In the genomic region with DNA sequence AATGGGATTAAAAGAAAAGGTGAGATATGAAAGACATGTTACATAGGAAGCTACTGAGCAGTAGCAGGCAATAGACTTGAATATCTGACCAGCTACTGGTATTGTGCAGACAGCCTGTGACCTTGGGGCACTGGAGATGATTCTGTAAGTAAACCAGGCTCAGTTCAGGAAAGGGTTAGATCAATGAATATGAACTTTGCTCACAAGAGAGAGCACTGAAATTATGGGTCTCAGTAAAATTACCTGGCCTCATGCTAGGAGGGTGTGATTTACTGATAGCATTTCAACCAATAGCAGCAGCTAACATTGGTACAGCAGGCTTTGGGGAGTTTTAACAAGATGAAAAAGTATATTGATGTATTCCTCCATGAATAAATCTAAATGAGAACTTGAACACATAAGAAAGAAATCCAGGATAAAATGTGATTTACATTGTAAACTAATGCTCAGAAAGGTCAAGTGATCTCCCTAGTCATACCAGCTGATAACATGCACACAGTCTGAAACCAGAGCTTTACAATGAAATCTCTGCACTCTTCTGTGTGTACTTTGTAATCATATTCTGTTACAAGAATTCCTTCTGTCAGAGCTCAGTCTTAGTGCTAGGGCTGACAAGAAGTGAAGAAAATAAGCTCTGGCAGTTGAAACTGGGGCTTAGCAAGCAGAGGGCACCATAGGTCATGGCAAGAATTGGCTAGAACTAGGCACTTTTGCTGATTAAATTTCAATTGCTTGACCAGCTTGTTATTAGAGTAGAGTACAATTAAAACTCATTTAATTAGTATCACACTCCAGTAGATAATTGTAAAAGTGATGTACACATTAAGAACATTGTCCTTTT, we compare ENCODE assay signal across 32 mouse cellular contexts.
DNase-seq lines count a peak whose midpoint lies in the region; ATAC-seq and TF ChIP-seq lines count a peak whose summit lies in the region.
"Had no signal": no experiment of that assay in that cellular context is flagged by ENCODE, and none has a peak within 500 bp of the region (broad histone marks: within the 10 kb centered on the region; RNA-seq: fewer than 3 reads in every experiment).

No protein-coding gene starts in this region.

- no peak overlapping the region for H3K27ac ChIP-seq in kidney, embryonic 14.5 days (ENCODE audit: low read depth, low read length)
- H3K27ac ChIP-seq in liver, postnatal 0 days (ENCODE audit: low read depth), result peak overlapping the region; percentile 39; the same call in 1 of the 2 replicates
- H3K27ac ChIP-seq in liver, embryonic 12.5 days, result no peak overlapping the region
- H3K27ac ChIP-seq in layer of hippocampus, adult 2 months, result no peak overlapping the region
- H3K27ac ChIP-seq: embryonic facial prominence, embryonic 13.5 days; forebrain, embryonic 10.5 days; forebrain, embryonic 15.5 days; hindbrain, embryonic 14.5 days; left cerebral cortex, adult 2 months; limb, embryonic 12.5 days; liver, embryonic 14.5 days; lung, embryonic 15.5 days; midbrain, embryonic 10.5 days; midbrain, embryonic 15.5 days had no signal

- ATAC-seq in kidney, embryonic 14.5 days (ENCODE audit: low FRiP score, low TSS enrichment), result peak; percentile 57; the same call in 1 of the 2 replicates
- ATAC-seq in liver, postnatal 0 days, result no peak
- no peak for ATAC-seq in liver, embryonic 12.5 days
- ATAC-seq: forebrain, embryonic 15.5 days; midbrain, embryonic 15.5 days had no signal

- H3K9ac ChIP-seq in kidney, embryonic 14.5 days (ENCODE audit: low read depth, low read length), result no peak overlapping the region
- H3K9ac ChIP-seq in liver, postnatal 0 days (replicated peaks), result no peak overlapping the region
- H3K9ac ChIP-seq in liver, embryonic 12.5 days, result no peak overlapping the region
- H3K9ac ChIP-seq: embryonic facial prominence, embryonic 13.5 days; forebrain, embryonic 15.5 days; hindbrain, embryonic 14.5 days; limb, embryonic 12.5 days; liver, embryonic 14.5 days; lung, embryonic 15.5 days; midbrain, embryonic 15.5 days; neural tube, embryonic 15.5 days had no signal

- peak; percentile 9 for DNase-seq in embryo, embryonic 10 days (ENCODE audit: low spot score)
- DNase-seq in embryo, embryonic 9.5 days (ENCODE audit: extremely low spot score), result no peak
- DNase-seq in kidney, postnatal 36 days, result no peak
- no peak for DNase-seq in liver, postnatal 0 days
- no peak for DNase-seq in gastrocnemius, postnatal 14 days
- DNase-seq in layer of hippocampus, adult 2 months (ENCODE audit: low spot score in 2 of 2), result no peak
- DNase-seq: adrenal gland, postnatal 10 days; cerebellum, adult 11 months; cerebellum, adult 9-11 months; gastrocnemius, postnatal 36 days; heart, adult 18-20 months; heart, postnatal 36 days; kidney, adult 9 months; right cerebral cortex, adult 18-20 months; spleen, adult 18-20 months; thymus, adult 2 months; thymus, postnatal 36 days had no signal

- no peak for TF ChIP-seq CTCF in liver, postnatal 0 days (IDR thresholded peaks at IDR 0.05; ENCODE audit: low read depth)
- TF ChIP-seq CTCF in layer of hippocampus, adult 2 months (conservative IDR thresholded peaks at IDR 0.05), result no peak

- intact Hi-C loops in gastrocnemius, postnatal 14 days (cut with DNase I; ENCODE audit: low total_unique reads), result no loop called here

- H3K27me3 ChIP-seq in kidney, embryonic 14.5 days (ENCODE audit: control insufficient read depth, insufficient read depth, low read length), result no peaks in the 10 kb centered on the region
- H3K27me3 ChIP-seq in liver, postnatal 0 days (ENCODE audit: insufficient read depth, low read length), result no peaks in the 10 kb centered on the region
- no peaks in the 10 kb centered on the region for H3K27me3 ChIP-seq in liver, embryonic 12.5 days (replicated peaks)
- H3K27me3 ChIP-seq: CH12.LX; embryonic facial prominence, embryonic 13.5 days; forebrain, embryonic 15.5 days; limb, embryonic 12.5 days; lung, embryonic 15.5 days; midbrain, embryonic 15.5 days; neural tube, embryonic 15.5 days had no signal

- H3K9me3 ChIP-seq in kidney, embryonic 14.5 days (ENCODE audit: control insufficient read depth, low read length), result no peaks in the 10 kb centered on the region
- no peaks in the 10 kb centered on the region for H3K9me3 ChIP-seq in liver, postnatal 0 days (ENCODE audit: low read length)
- no peaks in the 10 kb centered on the region for H3K9me3 ChIP-seq in liver, embryonic 12.5 days (replicated peaks)
- H3K9me3 ChIP-seq: embryonic facial prominence, embryonic 13.5 days; forebrain, embryonic 10.5 days; forebrain, embryonic 15.5 days; limb, embryonic 12.5 days; lung, embryonic 15.5 days; midbrain, embryonic 10.5 days; midbrain, embryonic 15.5 days; neural tube, embryonic 15.5 days had no signal

- H3K4me3 ChIP-seq in kidney, embryonic 14.5 days (ENCODE audit: low read length), result no peak overlapping the region
- no peak overlapping the region for H3K4me3 ChIP-seq in liver, postnatal 0 days (ENCODE audit: low read depth, low read length)
- no peak overlapping the region for H3K4me3 ChIP-seq in liver, embryonic 12.5 days
- no peak overlapping the region for H3K4me3 ChIP-seq in layer of hippocampus, adult 2 months
- H3K4me3 ChIP-seq: embryonic facial prominence, embryonic 13.5 days; forebrain, embryonic 10.5 days; forebrain, embryonic 15.5 days; left cerebral cortex, adult 2 months; limb, embryonic 12.5 days; lung, embryonic 15.5 days; midbrain, embryonic 10.5 days; midbrain, embryonic 15.5 days; neural tube, embryonic 15.5 days had no signal

- H3K4me2 ChIP-seq in kidney, embryonic 14.5 days (replicated peaks; ENCODE audit: low read depth, low read length), result no peak overlapping the region
- no peak overlapping the region for H3K4me2 ChIP-seq in liver, postnatal 0 days (ENCODE audit: low read depth, low read length)
- no peak overlapping the region for H3K4me2 ChIP-seq in liver, embryonic 12.5 days
- H3K4me2 ChIP-seq: embryonic facial prominence, embryonic 13.5 days; forebrain, embryonic 15.5 days; heart, embryonic 11.5 days; hindbrain, embryonic 14.5 days; limb, embryonic 12.5 days; lung, embryonic 15.5 days; midbrain, embryonic 15.5 days; neural tube, embryonic 15.5 days had no signal

- TF ChIP-seq EP300 in liver, postnatal 0 days (IDR thresholded peaks at IDR 0.05; ENCODE audit: low read depth), result no peak

- H3K4me1 ChIP-seq in kidney, embryonic 14.5 days (ENCODE audit: control insufficient read depth, insufficient read depth, low read length), result no peaks in the 10 kb centered on the region
- peaks cover 3% of the 10 kb centered on the region; the same call in 1 of the 2 replicates for H3K4me1 ChIP-seq in liver, postnatal 0 days (ENCODE audit: insufficient read depth)
- no peaks in the 10 kb centered on the region for H3K4me1 ChIP-seq in liver, embryonic 12.5 days
- H3K4me1 ChIP-seq: embryonic facial prominence, embryonic 13.5 days; forebrain, embryonic 15.5 days; limb, embryonic 12.5 days; lung, embryonic 15.5 days; midbrain, embryonic 15.5 days; neural tube, embryonic 15.5 days had no signal

- no peaks in the 10 kb centered on the region for H3K36me3 ChIP-seq in kidney, embryonic 14.5 days (ENCODE audit: control insufficient read depth, insufficient read depth, low read length)
- no peaks in the 10 kb centered on the region for H3K36me3 ChIP-seq in liver, postnatal 0 days (replicated peaks; ENCODE audit: insufficient read depth, low read length)
- H3K36me3 ChIP-seq in liver, embryonic 12.5 days, result no peaks in the 10 kb centered on the region
- H3K36me3 ChIP-seq: embryonic facial prominence, embryonic 13.5 days; forebrain, embryonic 10.5 days; forebrain, embryonic 15.5 days; limb, embryonic 12.5 days; lung, embryonic 15.5 days; midbrain, embryonic 10.5 days; midbrain, embryonic 15.5 days; neural tube, embryonic 15.5 days had no signal
